Mouse (Mus musculus): Measurements from ENCODE around the gene Ess2. TPM values are rescaled to one million over a fixed set of nuclear protein-coding genes. Genes with fewer than 3 reads are reported as not detected.
"Not testable (repeated sequence)": the region's sequence is repeated elsewhere in the genome, so short reads cannot be mapped to it uniquely, and the experiment has no call there.

Gene Ess2
- not detected in 2 replicates for polyA plus RNA-seq (2012; ENCODE audit: insufficient read depth, insufficient read length, low replicate concordance, missing spikeins)

DNA sequence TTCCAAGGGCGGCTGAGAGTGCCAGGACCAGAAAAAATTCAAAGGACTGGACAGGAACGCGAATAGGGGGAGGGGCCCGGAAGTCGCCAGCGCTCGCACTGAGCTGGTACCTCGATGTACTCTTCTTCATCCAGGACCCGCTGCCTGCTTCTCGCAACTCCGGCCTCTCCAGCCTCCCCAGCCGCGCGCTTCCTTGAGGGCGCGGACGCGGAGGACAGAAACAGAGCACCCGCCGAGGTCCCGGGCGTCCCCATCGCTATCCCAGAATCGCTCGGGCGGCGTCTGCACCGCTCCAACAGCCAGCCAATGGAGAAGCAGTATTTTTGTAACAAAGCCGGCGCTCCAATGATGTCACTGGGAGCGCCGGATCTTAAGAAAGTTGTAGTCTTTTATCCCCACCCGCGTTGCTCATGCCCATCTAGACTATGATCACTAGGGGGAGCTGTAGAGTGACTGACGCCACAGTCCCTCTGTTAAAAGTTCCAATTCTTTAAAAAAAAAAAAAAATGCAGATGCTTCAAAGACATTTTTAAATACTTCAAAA is at the start of gene Ess2:
Gene Ess2, minus strand, starts transcription at position 297 of the 544 bp plus-strand sequence.
- H3K4me3 ChIP-seq (ENCODE audit: insufficient read depth, low read depth, low read length): peak within 1 kb of the TSS; percentile 87
- under 1% methylated on average over 35 of the region's 35 CpGs for WGBS
- TF ChIP-seq CTCF (IDR thresholded peaks at IDR 0.05; ENCODE audit: insufficient read depth, low read depth, low read length) (no peak), POLR2A (IDR thresholded peaks at IDR 0.05; ENCODE audit: insufficient read depth, low read depth, low read length) (0 out of 2 replicates have a peak, but pooled peaks have one; percentile 23)
- peaks cover 19% of the 10 kb centered on the region for H3K4me1 ChIP-seq (ENCODE audit: control insufficient read depth, insufficient read depth, low read length)
- peak within 1 kb of the TSS; percentile 47; the same call in 1 of the 2 replicates for H3K27ac ChIP-seq (ENCODE audit: insufficient read depth, low read depth, low read length)

DNA sequence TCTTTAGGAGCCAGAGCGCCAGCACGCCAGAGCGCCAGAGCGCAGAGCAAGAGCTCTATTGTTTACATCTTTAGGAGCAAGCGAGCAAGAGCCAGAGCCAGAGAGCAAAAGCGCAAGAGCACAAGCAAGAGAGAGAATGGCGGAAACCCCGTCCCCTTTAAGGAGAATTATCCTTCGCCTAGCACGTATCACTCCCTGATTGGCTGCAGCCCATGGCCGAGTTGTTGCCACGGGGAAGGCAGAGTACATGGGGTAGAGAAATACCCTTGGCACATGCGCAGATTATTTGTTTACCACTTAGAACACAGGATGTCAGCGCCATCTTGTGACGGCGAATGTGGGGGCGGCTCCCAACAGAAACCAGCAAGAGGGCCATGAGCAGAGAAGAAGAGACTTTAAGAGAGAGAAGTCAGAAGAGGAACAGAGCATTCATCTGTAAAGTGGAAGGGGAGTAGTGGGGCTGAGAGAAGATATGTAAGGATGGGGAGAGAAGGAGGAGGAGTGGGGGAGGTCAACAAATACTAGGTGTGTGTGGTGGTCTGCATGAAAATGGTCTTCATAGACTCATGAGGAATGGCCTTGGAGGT is 45.0 kb upstream of the Ess2 start:
- 94% methylated on average over 17 of the region's 17 CpGs for WGBS

DNA sequence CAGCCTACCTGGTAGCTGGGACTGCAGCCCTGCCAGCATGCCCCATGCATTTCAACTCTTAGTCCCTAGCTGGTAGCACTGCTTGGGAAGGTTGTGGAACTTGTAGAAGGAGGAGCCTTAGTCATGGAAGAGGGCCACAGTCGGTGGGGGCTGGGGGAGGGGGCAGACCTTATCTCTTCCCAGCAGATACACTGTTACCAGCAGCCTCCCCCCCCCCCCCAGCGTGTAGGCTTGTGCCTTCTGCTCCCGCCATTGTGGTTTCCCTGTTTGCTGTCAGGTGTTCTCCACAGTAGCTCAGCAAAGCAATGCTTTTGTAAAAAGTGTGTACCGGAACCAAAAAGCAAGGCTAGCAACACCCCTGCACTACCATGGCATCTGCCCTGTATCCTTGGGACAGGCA is 40.5 kb upstream of the Ess2 start:
- no peak overlapping the region for H3K27ac ChIP-seq (ENCODE audit: insufficient read depth, low read depth, low read length)
- TF ChIP-seq CTCF (IDR thresholded peaks at IDR 0.05; ENCODE audit: insufficient read depth, low read depth, low read length) (no peak), POLR2A (IDR thresholded peaks at IDR 0.05; ENCODE audit: insufficient read depth, low read depth, low read length) (no peak)
- 89% methylated on average over 4 of the region's 4 CpGs for WGBS
- no peaks in the 10 kb centered on the region for H3K4me1 ChIP-seq (ENCODE audit: control insufficient read depth, insufficient read depth, low read length)
- H3K4me3 ChIP-seq (ENCODE audit: insufficient read depth, low read depth, low read length): no peak overlapping the region

More for the DNA sequence above, 45.0 kb upstream of the Ess2 start:
- H3K4me3 ChIP-seq (ENCODE audit: insufficient read depth, low read depth, low read length); H3K4me1 ChIP-seq (ENCODE audit: control insufficient read depth, insufficient read depth, low read length); H3K27ac ChIP-seq (ENCODE audit: insufficient read depth, low read depth, low read length): not testable (repeated sequence)

DNA sequence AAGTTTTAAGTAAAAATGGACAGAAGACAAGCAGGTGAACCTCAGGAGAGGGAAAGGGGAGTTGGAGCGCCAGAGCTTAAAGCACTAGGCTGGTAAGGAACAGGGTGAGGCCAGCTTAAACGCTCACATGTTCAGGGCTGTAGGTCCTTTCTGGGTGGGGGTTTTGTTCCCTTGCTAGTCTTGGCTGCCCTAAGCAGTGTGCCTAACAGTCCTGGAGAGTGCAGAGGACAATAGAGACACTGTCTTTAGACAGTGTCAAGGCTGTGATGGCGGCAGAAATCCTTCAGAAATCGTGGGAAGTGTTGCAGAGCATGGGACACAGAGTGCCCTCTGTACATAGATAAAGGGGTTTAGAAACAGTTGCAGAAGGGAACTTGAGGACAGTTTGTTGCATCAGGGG is 38.9 kb upstream of the Ess2 start:
- WGBS: 40% methylated on average over 4 of the region's 4 CpGs
- no peak overlapping the region for H3K4me3 ChIP-seq (ENCODE audit: insufficient read depth, low read depth, low read length)
- H3K4me1 ChIP-seq (ENCODE audit: control insufficient read depth, insufficient read depth, low read length): peaks cover 5% of the 10 kb centered on the region
- TF ChIP-seq POLR2A (IDR thresholded peaks at IDR 0.05; ENCODE audit: insufficient read depth, low read depth, low read length) (no peak), CTCF (IDR thresholded peaks at IDR 0.05; ENCODE audit: insufficient read depth, low read depth, low read length) (no peak)
- H3K27ac ChIP-seq (ENCODE audit: insufficient read depth, low read depth, low read length): no peak overlapping the region

DNA sequence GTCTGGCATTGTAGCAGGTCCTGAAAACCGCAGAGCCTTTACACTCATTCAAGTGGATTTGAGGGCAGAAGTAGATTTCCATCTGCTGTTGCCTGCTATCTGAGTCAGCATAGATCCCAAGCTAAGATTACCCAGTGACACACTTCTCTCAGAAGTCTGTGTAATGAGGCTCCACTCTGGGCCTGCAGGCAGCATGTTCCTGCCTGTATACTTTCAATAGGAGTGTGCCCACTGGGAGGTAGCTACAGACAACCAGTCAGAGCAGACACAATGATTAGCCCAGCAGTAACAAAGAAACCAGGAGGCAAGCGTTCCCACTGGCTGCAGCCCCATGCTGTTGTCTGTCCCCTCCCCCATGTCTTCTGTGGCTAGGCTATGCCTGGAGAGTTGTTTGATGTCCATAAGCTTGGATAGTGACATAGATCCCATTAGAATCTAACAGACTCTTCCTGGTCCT is 38.3 kb upstream of the Ess2 start:
- Histone ChIP-seq H3K27ac (ENCODE audit: insufficient read depth, low read depth, low read length) (no peak overlapping the region), H3K4me3 (ENCODE audit: insufficient read depth, low read depth, low read length) (no peak overlapping the region), H3K4me1 (ENCODE audit: control insufficient read depth, insufficient read depth, low read length) (peaks cover 7% of the 10 kb centered on the region)
- TF ChIP-seq CTCF (IDR thresholded peaks at IDR 0.05; ENCODE audit: insufficient read depth, low read depth, low read length) (no peak), POLR2A (IDR thresholded peaks at IDR 0.05; ENCODE audit: insufficient read depth, low read depth, low read length) (no peak)
- 34% methylated on average over 2 of the region's 2 CpGs for WGBS

DNA sequence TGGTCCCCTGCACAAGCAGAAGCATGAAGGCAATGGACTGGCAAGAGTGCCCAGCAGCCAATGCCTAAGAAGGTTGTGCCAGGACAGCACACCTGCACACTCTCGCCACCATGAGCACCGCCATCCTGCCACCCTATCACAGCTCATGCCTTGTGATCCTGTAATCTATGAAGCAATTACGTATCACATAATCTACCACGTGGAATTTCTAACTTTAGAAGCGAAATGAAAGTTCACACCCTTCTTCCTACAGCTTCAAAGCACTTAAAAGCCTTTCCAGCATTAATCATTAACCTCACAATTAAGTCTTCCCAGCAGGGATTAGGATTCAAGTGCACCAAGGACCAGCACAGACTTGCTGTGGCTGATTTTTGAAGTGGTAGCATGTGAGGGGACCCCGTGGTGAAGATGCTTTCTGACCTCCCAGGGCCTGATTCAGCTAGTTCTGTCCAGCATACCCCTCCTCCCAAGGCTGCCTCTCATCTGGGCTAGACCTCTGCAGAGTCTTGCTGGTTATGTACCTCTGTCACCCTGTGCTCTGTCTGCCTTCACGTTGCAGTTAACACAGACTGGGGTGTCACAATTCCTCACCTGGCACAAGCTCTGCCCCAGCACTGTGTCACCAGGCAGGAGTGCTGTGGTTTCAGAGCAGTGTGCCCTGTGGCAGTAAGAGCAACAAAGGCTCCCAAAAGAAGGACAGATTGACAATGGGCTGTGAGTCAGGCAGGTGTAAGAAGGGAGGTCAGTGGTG is 34.1 kb upstream of the Ess2 start:
- Histone ChIP-seq H3K4me3 (ENCODE audit: insufficient read depth, low read depth, low read length) (no peak overlapping the region), H3K4me1 (ENCODE audit: control insufficient read depth, insufficient read depth, low read length) (peaks cover 9% of the 10 kb centered on the region), H3K27ac (ENCODE audit: insufficient read depth, low read depth, low read length) (no peak overlapping the region)
- WGBS: 44% methylated on average over 7 of the region's 7 CpGs
- TF ChIP-seq CTCF (IDR thresholded peaks at IDR 0.05; ENCODE audit: insufficient read depth, low read depth, low read length) (no peak), POLR2A (IDR thresholded peaks at IDR 0.05; ENCODE audit: insufficient read depth, low read depth, low read length) (no peak)

DNA sequence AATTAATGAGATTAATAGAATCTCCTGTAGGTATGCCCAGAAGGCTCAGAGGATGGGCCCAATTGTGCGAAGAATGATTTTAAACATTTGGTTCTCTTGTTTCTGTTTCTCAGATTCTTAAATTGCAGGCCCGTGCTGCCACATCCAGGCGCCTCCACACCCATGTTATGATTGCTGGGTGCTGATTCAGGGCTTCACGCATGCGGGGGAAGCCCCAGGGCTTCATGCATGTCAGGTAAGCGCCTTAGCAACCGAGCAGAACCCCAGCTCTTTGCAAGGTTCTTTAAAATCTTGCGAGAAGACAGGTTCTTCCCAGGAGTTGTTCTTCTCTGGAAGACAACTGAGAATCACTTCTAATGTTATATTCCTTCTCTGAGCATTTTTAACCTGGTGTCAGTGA is 32.3 kb upstream of the Ess2 start:
- WGBS: 60% methylated on average over 8 of the region's 8 CpGs
- TF ChIP-seq CTCF (IDR thresholded peaks at IDR 0.05; ENCODE audit: insufficient read depth, low read depth, low read length) (no peak), POLR2A (IDR thresholded peaks at IDR 0.05; ENCODE audit: insufficient read depth, low read depth, low read length) (no peak)
- Histone ChIP-seq H3K4me1 (ENCODE audit: control insufficient read depth, insufficient read depth, low read length) (peaks cover 9% of the 10 kb centered on the region), H3K27ac (ENCODE audit: insufficient read depth, low read depth, low read length) (no peak overlapping the region), H3K4me3 (ENCODE audit: insufficient read depth, low read depth, low read length) (no peak overlapping the region)

DNA sequence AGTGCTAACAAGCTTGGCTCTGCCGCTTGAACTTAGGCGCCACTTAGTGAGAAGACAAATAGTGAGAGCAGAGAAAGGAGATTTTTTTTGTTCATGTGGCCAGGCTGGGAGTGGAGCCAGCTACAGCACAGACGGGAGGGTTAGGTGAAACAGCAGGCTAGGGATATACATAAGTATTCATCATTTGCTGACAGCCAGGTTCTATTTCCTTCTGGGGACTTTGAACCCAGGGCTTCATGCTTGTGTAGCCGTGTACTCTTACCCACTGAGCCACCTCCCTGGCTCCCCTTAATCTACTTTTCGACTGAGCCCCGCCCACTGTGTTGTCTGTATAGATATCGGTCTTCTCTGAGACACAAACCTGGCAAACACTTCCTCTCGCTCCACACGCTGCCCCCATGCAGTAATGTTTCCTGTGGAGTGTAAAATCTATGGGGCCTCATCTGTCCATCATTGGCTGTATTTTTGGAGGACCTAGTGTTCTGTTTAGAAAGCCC is 28.2 kb upstream of the Ess2 start:
- H3K4me1 ChIP-seq (ENCODE audit: control insufficient read depth, insufficient read depth, low read length): peaks cover 2% of the 10 kb centered on the region; the same call in 1 of the 2 replicates
- WGBS: 43% methylated on average over 9 of the region's 9 CpGs
- no peak overlapping the region for H3K4me3 ChIP-seq (ENCODE audit: insufficient read depth, low read depth, low read length)
- H3K27ac ChIP-seq (ENCODE audit: insufficient read depth, low read depth, low read length): no peak overlapping the region
- TF ChIP-seq CTCF (IDR thresholded peaks at IDR 0.05; ENCODE audit: insufficient read depth, low read depth, low read length) (no peak), POLR2A (IDR thresholded peaks at IDR 0.05; ENCODE audit: insufficient read depth, low read depth, low read length) (no peak)

DNA sequence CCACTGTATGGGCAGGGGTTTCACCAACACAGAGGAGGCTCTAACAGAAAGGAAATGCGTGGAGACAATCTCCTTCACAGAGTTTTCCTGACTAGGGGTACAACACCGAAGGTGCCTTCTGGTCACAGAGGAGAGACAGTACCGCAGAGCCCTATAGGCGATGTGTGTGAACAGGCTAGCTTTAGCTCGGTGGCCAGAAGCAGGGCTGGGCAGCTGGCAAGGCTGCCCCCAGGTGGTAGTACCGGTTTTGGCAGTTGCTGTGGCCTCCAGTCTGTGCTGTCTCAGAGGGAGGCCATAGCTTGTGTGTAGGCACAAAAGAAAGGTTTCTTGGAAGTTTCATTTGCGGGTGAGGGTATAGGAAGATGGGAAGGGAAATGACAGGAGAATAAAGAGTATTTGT is 27.7 kb upstream of the Ess2 start:
- 18% methylated on average over 7 of the region's 7 CpGs for WGBS
- H3K4me1 ChIP-seq (ENCODE audit: control insufficient read depth, insufficient read depth, low read length): peaks cover 2% of the 10 kb centered on the region; the same call in 1 of the 2 replicates
- peak; percentile 59 for TF ChIP-seq CTCF (IDR thresholded peaks at IDR 0.05; ENCODE audit: insufficient read depth, low read depth, low read length)
- no peak for TF ChIP-seq POLR2A (IDR thresholded peaks at IDR 0.05; ENCODE audit: insufficient read depth, low read depth, low read length)
- no peak overlapping the region for H3K27ac ChIP-seq (ENCODE audit: insufficient read depth, low read depth, low read length)
- H3K4me3 ChIP-seq (ENCODE audit: insufficient read depth, low read depth, low read length): no peak overlapping the region

Measured in olfactory bulb, adult 2 months (tissue).